Mouse (Mus musculus) midbrain, embryonic 13.5 days (tissue): Measurements from ENCODE around the gene Arl9. TPM values are rescaled to one million over a fixed set of nuclear protein-coding genes. Genes with fewer than 3 reads are reported as not detected.
A peak's percentile ranks its signal among the peaks of the same experiment; 100 is the strongest.

Experiments used
- ATAC-seq: fragments of 200-750 bp; cut with Nextera tagmentation; 2 replicates; pipeline ENCODE4 v1.8.0; 2017; ENCODE audit warnings: mild to moderate bottlenecking, moderate TSS enrichment, moderate library complexity
- H3K27ac ChIP-seq: fragments of 300-500 bp; sonication (generic); 2 replicates; pipeline ENCODE4 v1.5.1; 2015; ENCODE audit warnings: inconsistent platforms, mild to moderate bottlenecking, moderate library complexity
- H3K27me3 ChIP-seq: fragments of 300-500 bp; sonication (generic); 2 replicates; pipeline ENCODE4 v1.6.1; 2015; ENCODE audit warnings: mild to moderate bottlenecking, inconsistent platforms
- H3K36me3 ChIP-seq: fragments of 300-500 bp; sonication (generic); 2 replicates; pipeline ENCODE4 v1.6.1; 2015; ENCODE audit warnings: mild to moderate bottlenecking, inconsistent platforms
- H3K4me1 ChIP-seq: fragments of 300-500 bp; sonication (generic); replicated peaks from 2 replicates; pipeline ENCODE4 v1.6.1; 2015; ENCODE audit warnings: inconsistent platforms
- H3K4me2 ChIP-seq: fragments of 300-500 bp; sonication (generic); replicated peaks from 2 replicates; pipeline ENCODE4 v1.6.1; 2015; ENCODE audit warnings: moderate library complexity, mild to moderate bottlenecking, inconsistent platforms
- H3K4me3 ChIP-seq: fragments of 300-500 bp; sonication (generic); replicated peaks from 2 replicates; pipeline ENCODE4 v1.5.1; 2015; ENCODE audit warnings: mild to moderate bottlenecking, inconsistent platforms
- H3K9ac ChIP-seq: fragments of 300-500 bp; sonication (generic); replicated peaks from 2 replicates; pipeline ENCODE4 v1.6.1; 2015; ENCODE audit warnings: mild to moderate bottlenecking, inconsistent platforms
- H3K9me3 ChIP-seq: fragments of 300-500 bp; sonication (generic); 2 replicates; pipeline ENCODE4 v1.6.1; 2016; ENCODE audit warnings: mild to moderate bottlenecking, inconsistent platforms
- WGBS: fragments of 180-500 bp; shearing (Covaris S2); methylation state at CpG from one replicate; pipeline ENCODE4 v1.1.7; 2015; 5-methylcytosine and 5-hydroxymethylcytosine counted together
- polyA plus RNA-seq: library from polyadenylated mRNA; unstranded; fragments of >200 nt; fragmentation: Nextera tagmentation; extraction: Ambion mirVana; gene quantifications from 2 replicates; pipeline ENCODE4 v1.2.1, GENCODE M21; 2015

The Arl9 gene
- polyA plus RNA-seq, 1 experiment from 2014 or later = not detected

- no peaks in the 10 kb centered on the region for H3K9me3 ChIP-seq
- H3K27ac ChIP-seq = no peak overlapping the region
- H3K9ac ChIP-seq = peak overlapping the region; percentile 87; the same call in 1 of the 2 replicates
- WGBS = 90% methylated on average over 8 of the region's 8 CpGs
- H3K36me3 ChIP-seq = peaks cover 22% of the 10 kb centered on the region
- ATAC-seq = no peak
- peak overlapping the region; percentile 79 for H3K4me2 ChIP-seq
- H3K27me3 ChIP-seq = no peaks in the 10 kb centered on the region
- peak overlapping the region; percentile 77 for H3K4me3 ChIP-seq
- peaks cover 23% of the 10 kb centered on the region for H3K4me1 ChIP-seq
Observed at GRCm38 (mm10) chr5:76975736-76976135, 28.1 kb upstream of the Arl9 start.

DNA sequence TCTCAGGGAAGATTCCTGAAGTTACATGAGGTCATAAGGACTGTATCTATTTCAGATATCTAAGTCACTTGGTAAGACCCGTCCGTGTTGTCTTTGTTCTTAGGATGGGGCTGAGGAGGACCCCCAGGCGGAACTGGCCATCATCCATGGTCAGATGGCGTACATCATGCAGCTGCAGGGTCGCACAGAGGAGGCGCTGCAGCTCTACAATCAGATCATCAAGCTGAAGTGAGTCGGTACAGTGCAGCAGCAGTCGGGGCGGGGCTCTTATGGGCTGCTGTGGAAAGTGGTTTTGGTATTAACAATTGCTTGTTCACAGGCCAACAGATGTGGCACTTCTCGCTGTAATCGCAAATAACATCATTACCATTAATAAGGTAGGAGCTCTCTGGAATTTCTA lies 19.8 kb upstream of the Arl9 start:
- 96% methylated on average over 11 of the region's 11 CpGs for WGBS
- Histone ChIP-seq H3K36me3 (peaks cover 74% of the 10 kb centered on the region), H3K4me3 (no peak overlapping the region), H3K27ac (no peak overlapping the region), H3K9ac (no peak overlapping the region), H3K27me3 (no peaks in the 10 kb centered on the region), H3K4me1 (no peaks in the 10 kb centered on the region), H3K4me2 (no peak overlapping the region), H3K9me3 (no peaks in the 10 kb centered on the region)
- ATAC-seq = no peak

GRCm38 (mm10) chr5:76990789-76991188 lies 13.1 kb upstream of the Arl9 start:
- Histone ChIP-seq H3K27me3 (no peaks in the 10 kb centered on the region), H3K27ac (no peak overlapping the region), H3K9me3 (no peaks in the 10 kb centered on the region), H3K4me1 (no peaks in the 10 kb centered on the region), H3K4me2 (no peak overlapping the region), H3K36me3 (peaks cover 81% of the 10 kb centered on the region), H3K9ac (no peak overlapping the region), H3K4me3 (no peak overlapping the region)
- 97% methylated on average over 3 of the region's 3 CpGs for whole genome bisulfite sequencing
- ATAC-seq = no peak

DNA sequence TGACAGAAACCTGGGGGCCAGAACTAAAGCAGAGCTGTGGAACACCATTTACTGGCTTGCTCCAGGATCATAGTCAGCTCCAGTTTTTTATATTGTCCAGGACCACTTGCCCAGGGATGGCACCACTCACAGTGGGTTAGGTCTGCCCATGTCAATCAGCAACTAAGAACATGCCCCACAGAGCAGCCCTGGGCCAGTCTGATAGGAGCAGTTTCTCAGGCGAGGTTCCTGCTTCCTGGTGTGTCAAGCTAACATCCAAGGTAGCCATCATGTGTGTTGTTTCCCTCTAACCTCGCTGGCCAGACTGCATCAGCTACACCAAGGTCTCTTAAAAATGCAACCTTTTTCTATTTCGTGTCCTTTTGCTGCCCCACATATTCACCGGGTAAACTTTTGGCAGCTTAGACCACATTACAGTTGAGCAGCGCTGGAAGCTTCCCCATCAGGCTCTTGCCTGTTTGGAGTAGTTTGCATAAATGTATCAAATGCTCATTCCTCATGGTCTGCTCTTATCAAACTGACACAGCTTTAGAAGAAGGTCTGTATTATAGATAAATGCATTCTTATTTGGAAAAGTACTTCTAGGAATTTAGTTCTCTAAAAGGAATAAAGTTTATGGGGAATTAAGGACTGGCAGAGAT lies 10.6 kb upstream of the Arl9 start:
- peaks cover 84% of the 10 kb centered on the region for H3K36me3 ChIP-seq

GRCm38 (mm10) chr5:76998416-76998815 lies 5.4 kb upstream of the Arl9 start:
- peaks cover 68% of the 10 kb centered on the region for H3K36me3 ChIP-seq
- no peak overlapping the region for H3K9ac ChIP-seq
- H3K27ac ChIP-seq = no peak overlapping the region
- ATAC-seq = peak; percentile 58; the same call in 1 of the 2 replicates
- no peaks in the 10 kb centered on the region for H3K4me1 ChIP-seq
- H3K4me3 ChIP-seq = no peak overlapping the region
- H3K4me2 ChIP-seq = no peak overlapping the region
- WGBS = 51% methylated on average over 5 of the region's 5 CpGs
- H3K27me3 ChIP-seq = no peaks in the 10 kb centered on the region
- no peaks in the 10 kb centered on the region for H3K9me3 ChIP-seq

More for the DNA sequence above, 10.6 kb upstream of the Arl9 start:
- ATAC-seq = no peak
- no peak overlapping the region for H3K27ac ChIP-seq
- H3K27me3 ChIP-seq = no peaks in the 10 kb centered on the region
- no peak overlapping the region for H3K9ac ChIP-seq
- H3K4me1 ChIP-seq = no peaks in the 10 kb centered on the region
- no peak overlapping the region for H3K4me2 ChIP-seq
- no peaks in the 10 kb centered on the region for H3K9me3 ChIP-seq
- 91% methylated on average over 5 of the region's 5 CpGs for WGBS
- H3K4me3 ChIP-seq = no peak overlapping the region

- H3K4me2 ChIP-seq = no peak overlapping the region
- H3K9me3 ChIP-seq = no peaks in the 10 kb centered on the region
- WGBS = 92% methylated on average over 17 of the region's 17 CpGs
- ATAC-seq = no peak
- H3K36me3 ChIP-seq = peaks cover 43% of the 10 kb centered on the region
- H3K27ac ChIP-seq = no peak overlapping the region
- H3K27me3 ChIP-seq = no peaks in the 10 kb centered on the region
- H3K4me1 ChIP-seq = no peaks in the 10 kb centered on the region
- H3K4me3 ChIP-seq = no peak overlapping the region
- H3K9ac ChIP-seq = no peak overlapping the region
Observed at GRCm38 (mm10) chr5:77001192-77001591, 2.7 kb upstream of the Arl9 start.

- no peaks in the 10 kb centered on the region for H3K36me3 ChIP-seq
- no peak overlapping the region for H3K4me2 ChIP-seq
- H3K9ac ChIP-seq = no peak overlapping the region
- ATAC-seq = no peak
- no peak overlapping the region for H3K27ac ChIP-seq
- 93% methylated on average over 9 of the region's 9 CpGs for WGBS
- no peak overlapping the region for H3K4me3 ChIP-seq
- no peaks in the 10 kb centered on the region for H3K4me1 ChIP-seq
- H3K27me3 ChIP-seq = peaks cover 5% of the 10 kb centered on the region; the same call in 1 of the 2 replicates
- H3K9me3 ChIP-seq = no peaks in the 10 kb centered on the region
Observed at GRCm38 (mm10) chr5:77010352-77010751, 6.5 kb downstream of the Arl9 start.

DNA sequence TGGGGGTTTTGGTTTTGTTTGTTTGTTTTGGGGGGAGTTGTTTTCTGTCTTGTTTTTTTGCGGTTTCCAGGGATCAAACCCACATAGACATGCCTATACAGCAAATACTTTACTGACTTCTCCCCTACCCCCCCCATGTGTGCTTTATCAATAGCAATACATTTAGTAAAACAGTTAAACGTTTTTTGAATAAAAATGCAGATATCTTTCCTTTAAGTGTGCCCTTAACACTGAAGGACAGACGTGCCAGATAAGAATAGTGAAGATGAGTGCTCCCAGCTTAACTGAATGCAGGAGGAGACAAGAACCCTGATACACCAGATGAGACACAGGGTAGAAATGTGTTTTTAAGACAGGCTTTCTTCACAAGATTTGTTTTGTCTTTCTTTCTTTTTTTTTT lies 7.2 kb downstream of the Arl9 start:
- Histone ChIP-seq H3K4me2 (no peak overlapping the region), H3K36me3 (no peaks in the 10 kb centered on the region), H3K4me1 (0 out of 2 replicates have a peak, but pooled peaks cover 3% of the 10 kb centered on the region), H3K9ac (no peak overlapping the region), H3K27ac (no peak overlapping the region), H3K27me3 (peaks cover 5% of the 10 kb centered on the region; the same call in 1 of the 2 replicates), H3K4me3 (no peak overlapping the region), H3K9me3 (no peaks in the 10 kb centered on the region)
- no peak for ATAC-seq
- WGBS = 69% methylated on average over 3 of the region's 3 CpGs

DNA sequence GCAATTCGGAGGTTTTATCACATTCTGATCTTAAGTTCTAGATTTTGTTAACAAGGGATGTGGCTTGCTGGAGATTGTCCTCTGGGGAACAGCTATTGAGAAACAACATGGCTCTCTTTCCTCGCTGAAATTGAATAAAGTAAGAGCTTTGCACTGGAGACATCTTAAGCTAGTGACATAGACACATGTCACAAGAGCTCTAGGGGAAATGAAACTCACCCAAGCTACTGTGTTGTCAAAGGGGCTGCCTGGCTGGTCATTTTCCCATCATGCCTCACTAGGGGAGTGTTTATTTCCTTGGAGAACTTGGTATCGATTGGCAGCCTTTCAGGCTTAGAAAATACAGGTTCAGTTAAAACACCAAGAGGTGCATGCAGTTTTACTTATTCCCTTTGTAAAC lies 9.3 kb downstream of the Arl9 start:
- Histone ChIP-seq H3K27ac (no peak overlapping the region), H3K9me3 (no peaks in the 10 kb centered on the region), H3K4me3 (no peak overlapping the region), H3K4me1 (0 out of 2 replicates have a peak, but pooled peaks cover 5% of the 10 kb centered on the region), H3K36me3 (no peaks in the 10 kb centered on the region), H3K4me2 (no peak overlapping the region), H3K27me3 (peaks cover 9% of the 10 kb centered on the region), H3K9ac (no peak overlapping the region)
- ATAC-seq = no peak
- WGBS = 87% methylated on average over 3 of the region's 3 CpGs

GRCm38 (mm10) chr5:77015544-77016482 lies 12.0 kb downstream of the Arl9 start, which contains the start of gene Thegl:
Gene Thegl (plus strand): TSS chr5:77016023.
- no peaks in the 10 kb centered on the region for H3K9me3 ChIP-seq
- H3K36me3 ChIP-seq = no peaks in the 10 kb centered on the region
- no peak within 1 kb of the TSS for H3K27ac ChIP-seq
- peak; percentile 99 for ATAC-seq
- H3K4me2 ChIP-seq = peak within 1 kb of the TSS; percentile 84
- peak within 1 kb of the TSS; percentile 52 for H3K4me3 ChIP-seq
- H3K9ac ChIP-seq = peak within 1 kb of the TSS; percentile 60
- H3K27me3 ChIP-seq = peaks cover 9% of the 10 kb centered on the region
- WGBS = 11% methylated on average over 57 of the region's 57 CpGs
- H3K4me1 ChIP-seq = 0 out of 2 replicates have a peak, but pooled peaks cover 5% of the 10 kb centered on the region

- Histone ChIP-seq H3K4me1 (no peaks in the 10 kb centered on the region), H3K4me3 (no peak overlapping the region), H3K36me3 (no peaks in the 10 kb centered on the region), H3K9ac (no peak overlapping the region), H3K27me3 (no peaks in the 10 kb centered on the region), H3K4me2 (no peak overlapping the region), H3K9me3 (no peaks in the 10 kb centered on the region), H3K27ac (no peak overlapping the region)
- no peak for ATAC-seq
- 86% methylated on average over 3 of the region's 3 CpGs for WGBS
Observed at GRCm38 (mm10) chr5:77028034-77028433, 24.2 kb downstream of the Arl9 start.

- no peak for ATAC-seq
- 81% methylated on average over 5 of the region's 5 CpGs for WGBS
- H3K4me3 ChIP-seq = no peak overlapping the region
Observed at GRCm38 (mm10) chr5:77029735-77030134, 25.9 kb downstream of the Arl9 start.

More at GRCm38 (mm10) chr5:77029735-77030134, 25.9 kb downstream of the Arl9 start:
- no peaks in the 10 kb centered on the region for H3K4me1 ChIP-seq
- H3K27ac ChIP-seq = no peak overlapping the region
- H3K9me3 ChIP-seq = no peaks in the 10 kb centered on the region
- no peaks in the 10 kb centered on the region for H3K27me3 ChIP-seq
- no peak overlapping the region for H3K9ac ChIP-seq
- no peak overlapping the region for H3K4me2 ChIP-seq
- no peaks in the 10 kb centered on the region for H3K36me3 ChIP-seq
